Mouse (Mus musculus): ENCODE measurements around the gene Gsg1l. TPM values are rescaled to one million over a fixed set of nuclear protein-coding genes. Genes with fewer than 3 reads are reported as not detected.
A peak's percentile ranks its signal among the peaks of the same experiment; 100 is the strongest.

Gene Gsg1l
- total and polyA plus RNA-seq, 2 experiments from 2014 or later: 17.8 to 42.7 TPM

GRCm38 (mm10) chr7:126008789-126009148 is 73.4 kb downstream of the Gsg1l start:
- Histone ChIP-seq H3K27ac (ENCODE audit: low read depth, low read length) (no peak overlapping the region), H3K9me3 (ENCODE audit: low read length) (no peaks in the 10 kb centered on the region), H3K4me3 (ENCODE audit: low read depth, low read length) (no peak overlapping the region), H3K27me3 (ENCODE audit: insufficient read depth, low read length) (no peaks in the 10 kb centered on the region), H3K4me1 (ENCODE audit: insufficient read depth, low read length) (peaks cover 9% of the 10 kb centered on the region; the same call in 1 of the 2 replicates), H3K4me2 (ENCODE audit: low read depth, low read length, poor library complexity, severe bottlenecking) (no peak overlapping the region), H3K36me3 (ENCODE audit: insufficient read depth, low read length) (no peaks in the 10 kb centered on the region), H3K9ac (replicated peaks; ENCODE audit: low read length, poor library complexity, severe bottlenecking) (no peak overlapping the region)
- 19% methylated on average over 7 of the region's 7 CpGs for WGBS
- DNase-seq (ENCODE audit: low spot score) (peak; percentile 86), ATAC-seq (ENCODE audit: low FRiP score) (peak; percentile 44; the same call in 1 of the 2 replicates)
- TF ChIP-seq CTCF (IDR thresholded peaks at IDR 0.05): no peak

GRCm38 (mm10) chr7:126008139-126008788 is 73.9 kb downstream of the Gsg1l start:
- Histone ChIP-seq H3K36me3 (ENCODE audit: insufficient read depth, low read length) (no peaks in the 10 kb centered on the region), H3K9me3 (ENCODE audit: low read length) (no peaks in the 10 kb centered on the region), H3K9ac (replicated peaks; ENCODE audit: low read length, poor library complexity, severe bottlenecking) (no peak overlapping the region), H3K27me3 (ENCODE audit: insufficient read depth, low read length) (no peaks in the 10 kb centered on the region), H3K27ac (ENCODE audit: low read depth, low read length) (no peak overlapping the region), H3K4me1 (ENCODE audit: insufficient read depth, low read length) (peaks cover 9% of the 10 kb centered on the region; the same call in 1 of the 2 replicates), H3K4me2 (ENCODE audit: low read depth, low read length, poor library complexity, severe bottlenecking) (no peak overlapping the region), H3K4me3 (ENCODE audit: low read depth, low read length) (no peak overlapping the region)
- DNase-seq (ENCODE audit: low spot score) (no peak), ATAC-seq (ENCODE audit: low FRiP score) (peak; percentile 29; the same call in 1 of the 2 replicates)
- TF ChIP-seq CTCF (IDR thresholded peaks at IDR 0.05): no peak
- WGBS: 64% methylated on average over 4 of the region's 4 CpGs

GRCm38 (mm10) chr7:126007132-126007910 is 74.9 kb downstream of the Gsg1l start:
- no peak overlapping the region for H3K27ac ChIP-seq (ENCODE audit: low read depth, low read length)
- H3K4me2 ChIP-seq (ENCODE audit: low read depth, low read length, poor library complexity, severe bottlenecking): no peak overlapping the region
- no peak for DNase-seq (ENCODE audit: low spot score)
- WGBS: 71% methylated on average over 10 of the region's 10 CpGs
- H3K4me1 ChIP-seq (ENCODE audit: insufficient read depth, low read length): peaks cover 9% of the 10 kb centered on the region; the same call in 1 of the 2 replicates
- H3K9ac ChIP-seq (replicated peaks; ENCODE audit: low read length, poor library complexity, severe bottlenecking): no peak overlapping the region
- no peak overlapping the region for H3K4me3 ChIP-seq (ENCODE audit: low read depth, low read length)
- ATAC-seq (ENCODE audit: low FRiP score): no peak
- no peaks in the 10 kb centered on the region for H3K36me3 ChIP-seq (ENCODE audit: insufficient read depth, low read length)
- H3K9me3 ChIP-seq (ENCODE audit: low read length): no peaks in the 10 kb centered on the region
- H3K27me3 ChIP-seq (ENCODE audit: insufficient read depth, low read length): no peaks in the 10 kb centered on the region
- TF ChIP-seq CTCF (IDR thresholded peaks at IDR 0.05): no peak

- 24% methylated on average over 5 of the region's 5 CpGs for WGBS
- Histone ChIP-seq H3K9me3 (ENCODE audit: low read length) (no peaks in the 10 kb centered on the region), H3K4me1 (ENCODE audit: insufficient read depth, low read length) (peaks cover 6% of the 10 kb centered on the region; the same call in 1 of the 2 replicates), H3K36me3 (ENCODE audit: insufficient read depth, low read length) (no peaks in the 10 kb centered on the region), H3K27ac (ENCODE audit: low read depth, low read length) (no peak overlapping the region), H3K9ac (replicated peaks; ENCODE audit: low read length, poor library complexity, severe bottlenecking) (no peak overlapping the region), H3K4me2 (ENCODE audit: low read depth, low read length, poor library complexity, severe bottlenecking) (no peak overlapping the region), H3K27me3 (ENCODE audit: insufficient read depth, low read length) (no peaks in the 10 kb centered on the region), H3K4me3 (ENCODE audit: low read depth, low read length) (no peak overlapping the region)
- no peak for TF ChIP-seq CTCF (IDR thresholded peaks at IDR 0.05)
- peak; percentile 58 for DNase-seq (ENCODE audit: low spot score)
- peak; percentile 45; the same call in 1 of the 2 replicates for ATAC-seq (ENCODE audit: low FRiP score)
Observed at GRCm38 (mm10) chr7:126005274-126005673, 76.9 kb downstream of the Gsg1l start.

- no peak overlapping the region for H3K9ac ChIP-seq (replicated peaks; ENCODE audit: low read length, poor library complexity, severe bottlenecking)
- ATAC-seq (ENCODE audit: low FRiP score) (no peak), DNase-seq (ENCODE audit: low spot score) (no peak)
- no peaks in the 10 kb centered on the region for H3K27me3 ChIP-seq (ENCODE audit: insufficient read depth, low read length)
- H3K9me3 ChIP-seq (ENCODE audit: low read length): no peaks in the 10 kb centered on the region
- 43% methylated on average over 5 of the region's 5 CpGs for WGBS
- no peaks in the 10 kb centered on the region for H3K36me3 ChIP-seq (ENCODE audit: insufficient read depth, low read length)
- no peak overlapping the region for H3K4me3 ChIP-seq (ENCODE audit: low read depth, low read length)
- no peak overlapping the region for H3K27ac ChIP-seq (ENCODE audit: low read depth, low read length)
- no peak overlapping the region for H3K4me2 ChIP-seq (ENCODE audit: low read depth, low read length, poor library complexity, severe bottlenecking)
- no peak for TF ChIP-seq CTCF (IDR thresholded peaks at IDR 0.05)
- no peaks in the 10 kb centered on the region for H3K4me1 ChIP-seq (ENCODE audit: insufficient read depth, low read length)
Observed at GRCm38 (mm10) chr7:126001683-126002082, 80.5 kb downstream of the Gsg1l start.

DNA sequence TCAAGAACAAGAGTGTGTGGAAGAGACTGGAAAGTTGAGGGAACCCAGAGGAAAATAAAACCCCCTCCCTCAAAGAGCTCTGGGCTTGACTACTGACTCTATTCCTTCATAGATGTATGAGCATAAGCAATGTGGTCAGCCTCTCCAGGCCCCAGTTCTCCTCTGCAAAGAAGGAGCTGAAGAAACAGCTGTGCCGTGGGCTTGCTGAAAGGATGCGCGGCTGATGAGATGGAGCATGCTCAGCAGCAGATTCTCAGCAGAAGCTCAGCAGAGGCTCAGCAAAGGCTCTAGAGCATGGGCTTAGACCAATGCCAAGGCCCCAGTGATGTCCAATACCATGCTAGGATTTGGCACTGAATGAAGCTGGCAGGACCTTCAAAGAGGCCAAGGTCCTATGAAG is 82.3 kb downstream of the Gsg1l start:
- Histone ChIP-seq H3K4me1 (ENCODE audit: insufficient read depth, low read length) (no peaks in the 10 kb centered on the region), H3K27me3 (ENCODE audit: insufficient read depth, low read length) (no peaks in the 10 kb centered on the region), H3K9me3 (ENCODE audit: low read length) (no peaks in the 10 kb centered on the region), H3K4me2 (ENCODE audit: low read depth, low read length, poor library complexity, severe bottlenecking) (no peak overlapping the region), H3K9ac (replicated peaks; ENCODE audit: low read length, poor library complexity, severe bottlenecking) (no peak overlapping the region), H3K4me3 (ENCODE audit: low read depth, low read length) (no peak overlapping the region), H3K36me3 (ENCODE audit: insufficient read depth, low read length) (no peaks in the 10 kb centered on the region), H3K27ac (ENCODE audit: low read depth, low read length) (no peak overlapping the region)
- TF ChIP-seq CTCF (IDR thresholded peaks at IDR 0.05): no peak
- no peak for ATAC-seq (ENCODE audit: low FRiP score)
- 92% methylated on average over 3 of the region's 3 CpGs for WGBS
- DNase-seq (ENCODE audit: low spot score): no peak

All from midbrain, postnatal 0 days (tissue).